Mouse (Mus musculus) frontal cortex, adult (tissue): ENCODE data around the gene Gm10198.

Source experiments
- ATAC-seq: cut with Nextera tagmentation; 2 replicates; pipeline ENCODE4 v1.9.2; 2017; ENCODE audit warnings: mild to moderate bottlenecking, moderate library complexity, mixed read lengths; ENCODE audit not compliant: low TSS enrichment

The Gm10198 gene

GRCm38 (mm10) chr13:111592485-111592884, at the start of gene Gm10198:
TSS of gene Gm10198 (plus strand) at chr13:111592785.
- no peak for ATAC-seq

GRCm38 (mm10) chr13:111545286-111545685, 47.3 kb upstream of the Gm10198 start:
- ATAC-seq = no peak

DNA sequence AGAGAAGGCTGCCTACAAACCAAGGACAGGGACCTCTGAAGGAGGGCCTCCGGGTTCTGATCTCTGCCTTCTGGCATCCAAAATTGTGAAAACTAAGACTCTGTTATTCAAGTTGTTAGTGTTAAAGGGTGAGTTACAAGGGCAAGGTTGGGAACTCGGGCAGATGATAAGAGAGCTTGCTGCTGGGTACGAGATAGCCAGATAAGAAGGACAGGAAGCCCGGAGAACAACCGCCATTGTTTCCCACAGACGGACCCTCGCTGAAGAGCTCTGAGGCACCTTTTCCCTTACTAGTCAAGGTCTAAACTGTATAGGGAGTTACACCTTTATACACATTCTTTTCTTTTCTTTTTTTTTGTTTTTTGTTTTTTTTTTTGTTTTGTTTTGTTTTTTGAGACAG, 39.8 kb upstream of the Gm10198 start:
- ATAC-seq = no peak

DNA sequence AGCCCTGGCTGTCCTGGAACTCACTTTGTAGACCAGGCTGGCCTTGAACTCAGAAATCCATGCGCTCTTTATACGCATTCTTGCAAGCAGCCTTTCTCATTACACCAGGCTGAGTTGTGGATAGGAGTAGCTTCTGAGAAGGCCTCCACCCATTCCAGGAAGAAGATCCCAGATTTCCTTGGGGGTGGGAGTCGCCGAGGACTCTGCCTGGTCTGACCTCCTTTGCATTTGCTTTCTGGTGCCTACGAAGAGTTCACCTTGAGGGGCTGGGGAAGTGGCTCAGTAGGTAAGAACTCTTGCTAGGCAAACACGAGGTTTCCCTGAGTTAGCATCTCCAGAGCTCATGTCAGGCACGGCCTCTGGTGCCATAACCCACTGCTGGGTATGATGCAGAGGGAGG, 39.4 kb upstream of the Gm10198 start:
- no peak for ATAC-seq

DNA sequence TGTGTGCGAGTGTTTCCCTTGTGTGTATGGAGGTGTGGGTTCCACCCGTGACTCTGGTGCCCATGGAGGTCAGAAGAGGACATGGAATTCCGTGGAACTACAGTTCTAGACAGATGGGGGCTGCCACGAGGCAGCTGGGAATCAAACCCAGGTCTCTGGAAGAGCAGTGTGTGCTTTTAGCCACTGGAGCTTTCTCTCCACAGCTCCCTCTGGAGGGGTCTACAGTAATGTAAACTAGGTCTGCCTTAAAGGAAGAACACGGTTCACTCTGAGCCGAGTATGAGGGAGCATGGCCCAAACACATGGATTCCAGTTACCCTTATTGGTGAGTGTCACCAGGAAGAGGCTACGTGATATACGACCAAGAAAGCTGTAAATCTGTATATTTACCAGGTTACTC, 38.6 kb upstream of the Gm10198 start:
- ATAC-seq = no peak

DNA sequence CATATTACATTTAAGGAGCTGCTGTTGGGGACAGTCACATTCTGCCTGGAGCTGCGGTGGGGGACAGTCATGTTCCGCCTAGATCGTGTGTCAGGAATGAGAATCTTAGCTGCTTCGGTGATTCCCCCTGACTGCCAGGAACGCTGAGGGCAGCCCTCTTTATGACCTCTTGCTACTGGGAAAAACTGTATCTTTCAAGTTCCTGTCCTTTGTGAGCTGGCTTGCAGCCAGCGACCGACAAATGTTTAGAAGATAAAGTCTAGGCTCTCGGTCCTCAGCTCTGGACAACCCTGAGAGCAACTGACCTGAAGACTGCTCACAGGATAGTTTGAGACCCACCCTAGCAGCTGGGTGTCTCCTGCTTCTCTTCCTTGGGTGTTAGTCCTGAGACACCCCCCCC, 37.3 kb upstream of the Gm10198 start:
- ATAC-seq = no peak

- ATAC-seq = no peak
Observed at GRCm38 (mm10) chr13:111556375-111556774, 36.2 kb upstream of the Gm10198 start.

DNA sequence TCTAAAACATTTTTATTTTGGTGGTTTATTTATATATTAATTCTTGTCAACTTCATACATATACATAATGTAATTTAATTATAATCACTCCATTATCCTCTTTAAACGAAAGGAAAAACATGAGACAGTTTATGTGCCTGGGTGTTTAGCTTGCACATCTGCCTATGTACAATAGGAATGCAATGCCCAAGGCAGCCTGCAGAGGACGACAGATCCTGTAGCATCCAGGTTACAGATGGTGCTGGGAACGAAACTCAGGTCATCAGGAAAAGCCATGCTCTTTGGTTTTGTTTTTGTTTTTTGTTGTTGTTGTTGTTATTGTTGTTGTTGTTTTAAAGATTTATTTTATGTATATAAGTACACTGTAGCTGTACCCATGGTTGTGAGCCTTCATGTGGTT, 32.4 kb upstream of the Gm10198 start:
- ATAC-seq = no peak

- no peak for ATAC-seq
Observed at GRCm38 (mm10) chr13:111562595-111562994, 30.0 kb upstream of the Gm10198 start.

DNA sequence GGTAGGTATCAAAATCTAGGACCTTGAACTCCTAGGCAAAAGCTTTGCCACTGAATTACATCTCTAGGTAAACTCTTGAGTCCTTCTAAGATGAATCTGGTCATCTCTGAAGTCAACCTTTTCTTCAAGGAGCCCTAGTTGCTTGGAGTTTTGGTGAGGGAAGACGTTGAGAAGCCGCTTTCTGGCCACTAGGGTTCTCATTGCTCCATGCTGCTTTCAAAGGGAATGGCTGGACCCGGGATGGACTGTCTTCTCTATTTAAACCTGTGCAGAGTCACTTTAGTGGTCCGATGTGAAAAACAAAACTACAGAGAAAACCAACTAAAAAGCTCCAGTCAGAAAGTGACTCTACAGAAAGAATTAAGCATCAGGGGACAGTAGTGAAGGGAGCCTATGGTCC, 18.4 kb upstream of the Gm10198 start:
- ATAC-seq = peak; percentile 55; the same call in 1 of the 2 replicates

- ATAC-seq = no peak
Observed at GRCm38 (mm10) chr13:111577177-111577576, 15.4 kb upstream of the Gm10198 start.

GRCm38 (mm10) chr13:111580054-111580453, 12.5 kb upstream of the Gm10198 start:
- no peak for ATAC-seq

DNA sequence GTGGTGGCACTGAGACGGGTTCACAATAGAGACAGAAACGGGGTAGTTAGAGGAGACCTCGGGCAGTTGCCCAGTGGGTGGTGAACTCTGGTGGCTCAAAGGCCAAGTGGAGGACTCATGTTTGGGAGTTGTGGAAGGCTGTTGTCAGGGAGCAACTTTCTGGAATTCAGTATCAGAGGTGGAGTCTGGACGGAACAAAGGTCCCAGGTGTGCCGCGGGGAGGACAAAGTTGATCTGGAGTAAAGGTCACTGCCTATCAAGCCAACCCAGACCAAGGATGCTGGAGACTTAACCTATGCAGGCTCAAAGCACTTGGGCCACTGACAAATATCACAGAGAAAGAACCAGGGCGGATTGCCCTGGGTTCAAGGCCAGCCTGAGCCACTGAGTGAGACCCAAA, 5.5 kb downstream of the Gm10198 start:
- ATAC-seq = no peak

GRCm38 (mm10) chr13:111601383-111601782, 8.8 kb downstream of the Gm10198 start:
- ATAC-seq = no peak

DNA sequence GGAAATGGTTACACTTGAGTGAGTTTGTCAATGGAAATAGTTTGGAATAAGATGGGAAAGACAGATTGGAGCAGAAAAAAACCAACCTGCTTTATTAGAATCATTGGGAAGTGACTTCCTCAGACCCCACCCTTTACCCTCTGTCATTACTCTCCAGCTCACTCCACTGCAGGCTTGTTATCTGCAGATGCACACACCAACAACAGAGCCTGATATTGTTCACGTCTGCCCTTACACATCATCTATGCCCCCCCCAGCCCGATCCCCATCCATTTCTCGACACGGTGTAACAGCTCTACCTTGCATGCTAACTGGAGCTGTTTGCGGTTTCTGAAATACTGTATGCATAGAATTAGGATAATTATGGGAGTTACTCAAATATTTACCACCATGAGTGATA, 12.2 kb downstream of the Gm10198 start:
- ATAC-seq = no peak

GRCm38 (mm10) chr13:111616168-111617125, 23.9 kb downstream of the Gm10198 start:
- ATAC-seq = no peak

DNA sequence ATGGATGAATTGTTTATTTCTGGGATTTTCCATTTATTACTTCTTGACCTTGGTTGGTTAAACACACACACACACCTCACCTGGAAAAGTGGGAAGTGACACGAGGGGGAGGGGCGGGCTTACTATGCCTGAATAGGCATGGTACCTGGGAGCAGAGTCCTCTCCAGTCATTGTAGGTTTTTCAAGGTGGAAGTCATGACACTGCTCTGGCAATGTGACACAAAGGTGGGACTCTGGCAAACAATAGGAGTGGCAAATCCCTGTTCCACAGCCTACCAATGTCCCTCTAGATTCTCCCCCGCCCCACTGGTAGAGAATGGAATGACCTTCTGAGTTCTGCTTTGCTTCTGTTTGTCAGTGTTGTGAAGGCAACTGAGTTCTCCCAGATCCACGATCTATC, 27.8 kb downstream of the Gm10198 start:
- ATAC-seq = no peak

GRCm38 (mm10) chr13:111622425-111622824, 29.8 kb downstream of the Gm10198 start:
- no peak for ATAC-seq

GRCm38 (mm10) chr13:111623112-111623511, 30.5 kb downstream of the Gm10198 start:
- no peak for ATAC-seq

DNA sequence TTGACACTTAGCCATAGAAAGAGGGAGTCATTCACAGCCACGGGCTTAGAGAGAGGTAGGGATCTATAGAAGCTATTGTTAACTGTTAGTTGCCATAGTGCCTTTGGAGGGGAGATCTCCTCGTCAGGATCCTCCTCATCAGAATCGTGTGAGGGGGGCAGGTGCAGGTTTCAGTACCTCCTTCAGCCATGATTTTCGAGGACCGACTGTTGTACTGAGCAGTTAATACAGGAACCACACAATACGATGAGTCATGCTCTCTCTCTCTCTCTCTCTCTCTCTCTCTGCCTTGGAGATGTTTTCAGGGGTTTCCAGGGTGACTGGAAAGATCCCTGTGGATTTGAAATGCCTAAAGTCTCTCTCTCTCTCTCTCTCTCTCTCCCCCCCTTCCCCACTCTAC, 31.5 kb downstream of the Gm10198 start:
- no peak for ATAC-seq

- ATAC-seq = no peak
Observed at GRCm38 (mm10) chr13:111634163-111635160, 41.9 kb downstream of the Gm10198 start.

DNA sequence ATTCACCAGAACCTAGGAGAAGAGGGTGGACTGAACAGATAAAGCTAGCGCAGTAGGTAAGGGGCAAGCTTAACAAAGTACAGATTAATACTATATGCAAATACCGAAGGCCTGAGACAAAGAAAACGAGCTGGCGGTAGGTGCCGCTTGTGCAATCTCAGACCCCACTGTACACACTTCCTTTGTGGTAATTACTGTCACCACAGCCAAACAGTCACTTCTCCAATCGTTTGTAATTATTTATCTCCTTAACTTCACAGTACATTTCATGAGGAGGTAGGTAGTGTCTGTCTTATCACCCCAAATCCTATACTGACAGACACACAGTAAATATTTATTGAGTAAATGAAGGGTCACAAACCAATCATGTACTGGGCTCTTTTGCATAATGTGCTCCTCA, 47.7 kb downstream of the Gm10198 start:
- no peak for ATAC-seq
